Mouse (Mus musculus): ENCODE measurements around the gene Tpcn1.

- TF ChIP-seq CTCF (IDR thresholded peaks at IDR 0.05; ENCODE audit: extremely low read depth, insufficient read depth, low read length) (no peak), POLR2A (IDR thresholded peaks at IDR 0.05; ENCODE audit: extremely low read depth, insufficient read depth, low read length) (no peak)
These were observed 82.7 kb downstream of the Tpcn1 start for GRCm38 (mm10) chr5:120505781-120506180.
